Mouse (Mus musculus) liver, adult 2 months (tissue): Measurements from ENCODE around the gene Uaca. TPM values are rescaled to one million over a fixed set of nuclear protein-coding genes. Genes with fewer than 3 reads are reported as not detected.
"Not testable (repeated sequence)": the region's sequence is repeated elsewhere in the genome, so short reads cannot be mapped to it uniquely, and the experiment has no call there.

ENCODE experiments used
- DNase-seq: peaks from one replicate; pipeline ENCODE4 v3.0.0-alpha.2; 2011; ENCODE audit warnings: low read depth, low spot score; ENCODE audit errors: extremely low read depth
- H3K27ac ChIP-seq: fragments of 200-500 bp; replicated peaks from 2 replicates; pipeline ENCODE4 v1.5.1; 2012; ENCODE audit warnings: low read depth, mild to moderate bottlenecking, control low read depth, inconsistent platforms, low read length; ENCODE audit not compliant: insufficient read depth
- H3K27me3 ChIP-seq: fragments of 200-500 bp; 2 replicates; pipeline ENCODE4 v1.6.1; 2012; ENCODE audit warnings: mild to moderate bottlenecking, moderate library complexity, low read length, inconsistent platforms; ENCODE audit not compliant: control insufficient read depth, insufficient read depth
- H3K36me3 ChIP-seq: fragments of 200-500 bp; 2 replicates; pipeline ENCODE4 v1.6.1; 2012; ENCODE audit warnings: low read length, inconsistent platforms; ENCODE audit not compliant: control insufficient read depth, insufficient read depth
- H3K4me1 ChIP-seq: fragments of 200-500 bp; 2 replicates; pipeline ENCODE4 v1.6.1; 2011; ENCODE audit warnings: low read length; ENCODE audit not compliant: control insufficient read depth, insufficient read depth
- H3K4me3 ChIP-seq: fragments of 200-500 bp; 2 replicates; pipeline ENCODE4 v1.5.1; 2011; ENCODE audit warnings: low read depth, mild to moderate bottlenecking, control low read depth, low read length, moderate library complexity; ENCODE audit not compliant: insufficient read depth
- H3K79me2 ChIP-seq: fragments of 200-500 bp; 2 replicates; pipeline ENCODE4 v1.6.1; 2012; ENCODE audit warnings: inconsistent platforms, mild to moderate bottlenecking, low read length, moderate library complexity; ENCODE audit not compliant: control insufficient read depth, insufficient read depth
- H3K9ac ChIP-seq: fragments of 200-500 bp; 2 replicates; pipeline ENCODE4 v1.6.1; 2012; ENCODE audit warnings: low read depth, mild to moderate bottlenecking, control low read depth, inconsistent platforms, low read length
- CTCF ChIP-seq: fragments of 200-500 bp; IDR thresholded peaks from 2 replicates; pipeline ENCODE4 v1.5.1; 2011; ENCODE audit warnings: low read depth, low read length, control low read depth
- POLR2A ChIP-seq: fragments of 200-500 bp; IDR thresholded peaks from 2 replicates; pipeline ENCODE4 v1.6.1; 2011; ENCODE audit warnings: low read length, control low read depth; ENCODE audit not compliant: insufficient read depth; ENCODE audit errors: extremely low read depth
- WGBS: fragments of 180-500 bp; shearing (Covaris S2); methylation state at CpG from one replicate; pipeline ENCODE4 v1.1.7; 2018; 5-methylcytosine and 5-hydroxymethylcytosine counted together
- polyA plus RNA-seq: library from polyadenylated mRNA; depleted of rRNA; stranded (reverse); fragments of >200 nt; gene quantifications from 2 replicates; pipeline ENCODE4 v1.2.3, GENCODE M21; 2012
- total RNA-seq: library from RNA; depleted of rRNA; stranded (reverse); fragments of >200 nt; gene quantifications from 2 replicates; pipeline ENCODE4 v1.2.3, GENCODE M21; 2014

The Uaca gene
- total and polyA plus RNA-seq, 2 experiments: 1.7 to 3.5 TPM

DNA sequence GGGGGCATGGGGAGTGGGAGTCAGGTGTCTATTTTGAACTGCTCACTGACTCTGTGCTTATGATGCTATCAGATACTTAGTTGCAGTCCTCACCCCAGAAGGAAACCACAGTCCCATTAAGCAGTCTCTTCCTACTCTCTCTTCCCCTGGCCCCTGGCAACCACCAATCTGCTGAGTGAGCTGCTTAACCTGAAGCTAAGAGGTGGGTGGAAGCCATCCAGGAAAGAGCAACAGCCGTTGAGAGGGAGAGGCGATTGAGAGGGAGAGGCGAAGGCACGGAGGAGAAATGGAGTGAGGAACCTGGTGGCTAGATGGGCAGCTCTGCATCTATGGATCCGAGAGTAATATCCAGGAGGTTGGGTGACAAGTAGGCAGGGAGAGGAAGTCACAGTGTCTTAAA is 13.7 kb downstream of the Uaca start:
- Histone ChIP-seq H3K27ac (no peak overlapping the region), H3K79me2 (no peaks in the 10 kb centered on the region), H3K4me1 (peaks cover 2% of the 10 kb centered on the region; the same call in 1 of the 2 replicates), H3K4me3 (no peak overlapping the region), H3K27me3 (no peaks in the 10 kb centered on the region), H3K9ac (no peak overlapping the region), H3K36me3 (no peaks in the 10 kb centered on the region; the same call in 1 of the 2 replicates)
- 83% methylated on average over 5 of the region's 5 CpGs for WGBS
- no peak for DNase-seq
- TF ChIP-seq CTCF (no peak), POLR2A (no peak)

DNA sequence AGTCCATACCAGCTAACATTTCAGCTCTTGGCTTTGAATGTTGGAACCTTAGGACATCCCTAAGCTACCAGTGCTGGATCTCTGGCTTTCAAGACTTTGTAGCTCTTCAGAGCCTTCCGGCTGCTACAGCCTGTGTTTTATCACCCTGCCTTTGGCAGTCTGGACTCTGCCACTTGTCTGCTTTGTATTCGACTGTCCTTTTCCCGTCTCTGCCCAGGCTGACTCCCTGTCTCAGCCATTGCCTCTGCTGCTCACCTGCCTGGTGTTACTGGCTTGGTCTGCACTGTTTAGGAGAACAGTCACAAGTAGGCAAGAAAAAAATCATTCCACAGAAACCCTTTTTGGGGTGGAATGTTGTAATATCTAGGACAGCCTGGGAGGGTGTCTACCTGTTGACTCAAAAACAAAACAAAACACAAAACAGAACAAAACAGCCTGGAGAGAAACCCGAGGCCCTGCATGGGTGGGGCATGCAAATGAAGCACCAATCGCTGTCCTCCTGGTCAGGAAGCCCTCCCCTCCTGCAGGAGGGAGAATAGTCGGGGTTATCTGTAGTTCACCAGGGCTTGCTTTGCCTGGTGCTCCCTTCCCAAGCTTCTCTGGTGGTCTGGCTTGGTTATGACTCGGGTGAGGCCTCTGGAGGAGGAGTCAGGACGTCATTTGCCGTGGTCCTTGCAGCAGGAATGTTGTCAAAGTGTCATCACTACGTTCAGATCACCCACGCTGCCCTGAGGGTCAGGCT is 19.0 kb downstream of the Uaca start:
- Histone ChIP-seq H3K36me3 (no peaks in the 10 kb centered on the region), H3K27me3 (no peaks in the 10 kb centered on the region), H3K4me1 (peaks cover 7% of the 10 kb centered on the region), H3K9ac (no peak overlapping the region), H3K27ac (no peak overlapping the region), H3K79me2 (0 out of 2 replicates have a peak, but pooled peaks cover 5% of the 10 kb centered on the region), H3K4me3 (no peak overlapping the region)
- peak; percentile 74 for DNase-seq
- WGBS: 4% methylated on average over 11 of the region's 11 CpGs
- TF ChIP-seq CTCF (no peak), POLR2A (no peak)

DNA sequence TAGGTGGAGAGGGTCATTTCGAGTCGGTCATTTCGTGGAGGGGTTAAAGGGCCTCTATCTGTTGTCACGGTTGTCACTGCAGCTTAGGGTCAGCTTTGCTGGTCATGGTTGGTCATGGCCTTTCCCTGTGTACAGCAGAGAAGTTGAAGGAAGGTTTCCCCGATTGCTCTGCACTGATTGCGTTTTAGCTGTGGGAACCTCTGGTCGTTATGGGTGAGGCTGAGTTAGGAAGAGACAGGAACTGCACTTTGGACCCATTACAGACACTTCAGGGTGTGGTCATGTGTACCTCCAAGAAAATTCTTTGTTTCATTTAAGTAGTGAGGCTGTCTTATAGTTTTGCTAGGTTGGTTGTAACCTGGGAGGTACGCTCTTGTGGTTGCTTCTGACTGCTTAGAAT is 21.2 kb downstream of the Uaca start:
- Histone ChIP-seq H3K27ac (no peak overlapping the region), H3K36me3 (no peaks in the 10 kb centered on the region), H3K27me3 (no peaks in the 10 kb centered on the region), H3K4me3 (no peak overlapping the region), H3K79me2 (peaks cover 5% of the 10 kb centered on the region; the same call in 1 of the 2 replicates), H3K4me1 (peaks cover 7% of the 10 kb centered on the region), H3K9ac (no peak overlapping the region)
- TF ChIP-seq POLR2A (no peak), CTCF (no peak)
- WGBS: 82% methylated on average over 8 of the region's 8 CpGs
- DNase-seq: no peak

DNA sequence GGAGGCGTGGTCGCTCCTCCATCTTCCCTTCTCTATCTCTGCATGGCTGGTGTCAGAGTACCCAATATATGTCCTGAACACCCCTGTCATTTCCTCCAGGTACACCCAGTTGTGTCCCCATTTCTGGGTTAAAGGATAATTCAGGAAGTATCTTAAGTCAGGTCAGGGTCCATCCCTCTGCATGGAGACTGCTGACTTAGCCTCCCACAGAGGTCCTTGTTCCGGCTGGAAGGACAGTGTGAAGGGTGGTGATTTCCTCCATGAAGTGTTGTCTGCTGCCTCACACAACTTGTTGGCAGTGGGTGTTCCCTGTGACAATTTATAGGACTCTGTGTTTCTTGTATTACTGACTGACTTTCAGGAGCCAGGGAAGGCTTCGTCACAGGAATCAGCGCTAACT is 23.2 kb downstream of the Uaca start:
- WGBS: 84% methylated on average over 5 of the region's 5 CpGs
- no peak overlapping the region for H3K27ac ChIP-seq

DNA sequence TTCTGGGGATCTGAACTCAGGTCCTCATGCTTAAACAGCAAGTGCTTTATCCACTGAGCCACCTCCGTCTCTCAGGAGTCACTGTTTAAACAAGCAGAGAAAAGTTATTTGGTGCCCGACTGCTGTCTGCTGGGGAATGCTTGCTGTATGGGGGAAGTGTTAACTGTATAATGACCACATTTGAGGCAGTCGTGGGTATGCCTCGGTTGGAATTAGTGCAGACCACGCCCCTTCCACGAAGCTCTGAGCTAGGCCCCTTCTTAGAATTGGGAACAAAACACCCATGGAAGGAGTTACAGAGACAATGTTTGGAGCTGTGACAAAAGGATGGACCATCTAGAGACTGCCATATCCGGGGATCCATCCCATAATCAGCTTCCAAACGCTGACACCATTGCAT is 24.2 kb downstream of the Uaca start:
- not testable (repeated sequence) for H3K9ac ChIP-seq, DNase-seq, H3K4me3 ChIP-seq, H3K79me2 ChIP-seq, H3K36me3 ChIP-seq, H3K4me1 ChIP-seq, H3K27me3 ChIP-seq, H3K27ac ChIP-seq
- WGBS: 59% methylated on average over 8 of the region's 8 CpGs

More for the DNA sequence above, 23.2 kb downstream of the Uaca start:
- Histone ChIP-seq H3K9ac (no peak overlapping the region), H3K27me3 (no peaks in the 10 kb centered on the region), H3K4me1 (peaks cover 7% of the 10 kb centered on the region), H3K79me2 (peaks cover 5% of the 10 kb centered on the region; the same call in 1 of the 2 replicates), H3K36me3 (no peaks in the 10 kb centered on the region), H3K4me3 (no peak overlapping the region)
- no peak for TF ChIP-seq CTCF
- TF ChIP-seq POLR2A: no peak
- DNase-seq: no peak

DNA sequence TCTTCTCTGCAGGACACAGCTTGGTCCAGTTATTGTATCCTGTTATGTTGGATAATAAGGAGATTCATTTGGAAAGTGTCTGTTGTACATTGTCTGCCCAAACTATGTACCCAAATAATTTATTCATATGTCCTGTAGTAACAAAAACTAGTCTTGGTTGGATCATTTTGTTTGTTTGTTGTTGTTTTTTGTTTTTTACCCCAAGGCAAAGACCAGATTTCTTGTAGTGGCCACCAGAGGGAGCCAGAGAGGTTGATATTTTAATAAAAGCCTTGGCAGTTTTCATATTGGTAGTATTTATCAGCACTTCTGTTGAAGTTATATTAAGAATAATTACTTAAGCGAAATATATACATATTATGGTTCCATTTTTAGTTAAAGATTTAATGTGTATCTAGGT is 25.0 kb downstream of the Uaca start:
- H3K27me3 ChIP-seq: no peaks in the 10 kb centered on the region
- TF ChIP-seq POLR2A (no peak), CTCF (no peak)
- 10% methylated on average over 1 of the region's 1 CpGs for WGBS

More for the DNA sequence above, 25.0 kb downstream of the Uaca start:
- Histone ChIP-seq H3K27ac (no peak overlapping the region), H3K9ac (no peak overlapping the region), H3K4me1 (no peaks in the 10 kb centered on the region), H3K4me3 (no peak overlapping the region), H3K36me3 (no peaks in the 10 kb centered on the region), H3K79me2 (peaks cover 5% of the 10 kb centered on the region; the same call in 1 of the 2 replicates)
- DNase-seq: peak; percentile 33
